ENCODE assay signal across 21 mouse cellular contexts in the genomic region with DNA sequence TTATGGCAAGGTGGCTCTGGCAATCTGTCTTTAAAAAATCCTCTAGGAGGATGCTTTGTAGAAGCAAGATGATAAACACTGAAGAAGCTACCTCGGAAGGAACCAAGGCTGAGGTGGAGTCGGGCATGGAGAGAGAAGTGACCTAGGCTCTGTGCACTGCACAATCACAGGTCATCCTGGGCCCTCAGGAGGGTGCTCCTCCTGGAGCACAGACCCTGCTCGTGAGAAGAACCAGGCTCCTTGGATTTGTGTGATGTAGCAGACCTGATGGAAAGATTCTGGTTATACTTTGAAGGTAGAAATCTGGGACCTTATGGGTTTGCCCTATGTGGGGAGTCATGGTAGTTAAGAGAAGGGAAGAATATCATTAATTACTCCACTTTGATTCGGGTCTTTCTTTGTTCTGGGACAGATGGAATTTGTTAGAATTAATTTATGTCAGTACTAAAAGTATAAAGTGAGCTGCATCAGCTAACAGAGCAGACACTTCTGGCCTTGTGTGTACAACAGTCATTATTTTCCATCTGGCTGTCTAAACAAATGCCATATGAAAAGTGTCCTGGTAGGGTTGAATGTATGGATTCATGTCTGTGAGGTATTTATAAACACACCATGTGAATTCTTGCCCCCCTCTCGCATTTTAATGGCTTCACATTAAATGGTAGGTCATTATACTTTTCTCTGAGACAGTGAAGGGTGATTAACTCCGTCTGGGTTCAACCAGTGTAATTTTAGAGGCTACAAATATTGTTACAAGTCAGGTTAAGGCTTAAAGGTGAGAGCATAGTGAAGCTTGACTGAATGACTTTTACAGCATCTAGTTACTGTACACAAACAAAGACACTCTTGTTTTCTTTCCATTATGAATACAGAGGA.
DNase-seq lines count a peak whose midpoint lies in the region; ATAC-seq and TF ChIP-seq lines count a peak whose summit lies in the region.
"Had no signal": no experiment of that assay in that cellular context is flagged by ENCODE, and none has a peak within 500 bp of the region (broad histone marks: within the 10 kb centered on the region; RNA-seq: fewer than 3 reads in every experiment).

No protein-coding gene starts in this region.

- H3K27ac ChIP-seq in kidney, embryonic 16.5 days (ENCODE audit: low read length) = peak overlapping the region; percentile 67
- peak overlapping the region; percentile 61; the same call in 1 of the 2 replicates for H3K27ac ChIP-seq in stomach, embryonic 14.5 days (ENCODE audit: low read length)
- no peak overlapping the region for H3K27ac ChIP-seq in stomach, postnatal 0 days (replicated peaks)
- H3K27ac ChIP-seq in limb, embryonic 11.5 days (replicated peaks; ENCODE audit: low read depth, low read length) = peak overlapping the region; percentile 63
- H3K27ac ChIP-seq: heart, adult 2 months; heart, embryonic 15.5 days; hindbrain, embryonic 15.5 days; left cerebral cortex, adult 2 months; liver, embryonic 14.5 days had no signal

- peaks cover 27% of the 10 kb centered on the region for H3K4me1 ChIP-seq in kidney, embryonic 16.5 days (ENCODE audit: insufficient read depth, low read length)
- H3K4me1 ChIP-seq in stomach, embryonic 14.5 days (ENCODE audit: control insufficient read depth, insufficient read depth, low read length) = peaks cover 28% of the 10 kb centered on the region; the same call in 1 of the 2 replicates
- 0 out of 2 replicates have a peak, but pooled peaks cover 2% of the 10 kb centered on the region for H3K4me1 ChIP-seq in stomach, postnatal 0 days (replicated peaks; ENCODE audit: control insufficient read depth, insufficient read depth)
- peaks cover 14% of the 10 kb centered on the region for H3K4me1 ChIP-seq in limb, embryonic 11.5 days (ENCODE audit: control insufficient read depth, insufficient read depth, low read length)

- intact Hi-C loops in left cerebral cortex, postnatal 14 days (cut with DNase I) = no loop called here

- H3K36me3 ChIP-seq in kidney, embryonic 16.5 days (ENCODE audit: insufficient read depth, low read length) = no peaks in the 10 kb centered on the region
- no peaks in the 10 kb centered on the region for H3K36me3 ChIP-seq in stomach, embryonic 14.5 days (ENCODE audit: control insufficient read depth, insufficient read depth, low read length)
- H3K36me3 ChIP-seq in stomach, postnatal 0 days (ENCODE audit: control insufficient read depth, insufficient read depth, low read length) = no peaks in the 10 kb centered on the region
- H3K36me3 ChIP-seq in limb, embryonic 11.5 days (ENCODE audit: control insufficient read depth, insufficient read depth, low read length) = no peaks in the 10 kb centered on the region
- H3K36me3 ChIP-seq: heart, embryonic 15.5 days; hindbrain, embryonic 15.5 days had no signal

- H3K9me3 ChIP-seq in kidney, embryonic 16.5 days (ENCODE audit: low read length) = no peaks in the 10 kb centered on the region
- H3K9me3 ChIP-seq in stomach, embryonic 14.5 days (ENCODE audit: control insufficient read depth, low read depth, low read length) = no peaks in the 10 kb centered on the region
- H3K9me3 ChIP-seq in stomach, postnatal 0 days (ENCODE audit: control insufficient read depth, low read length) = no peaks in the 10 kb centered on the region
- H3K9me3 ChIP-seq in limb, embryonic 11.5 days (ENCODE audit: control insufficient read depth, low read length) = no peaks in the 10 kb centered on the region
- H3K9me3 ChIP-seq: heart, embryonic 15.5 days; hindbrain, embryonic 15.5 days had no signal

- no peak overlapping the region for H3K9ac ChIP-seq in kidney, embryonic 16.5 days (replicated peaks; ENCODE audit: low read length)
- no peak overlapping the region for H3K9ac ChIP-seq in stomach, embryonic 14.5 days (replicated peaks; ENCODE audit: low read depth, low read length)
- no peak overlapping the region for H3K9ac ChIP-seq in stomach, postnatal 0 days (ENCODE audit: low read length)
- no peak overlapping the region for H3K9ac ChIP-seq in limb, embryonic 11.5 days (ENCODE audit: low read length)
- H3K9ac ChIP-seq: heart, embryonic 15.5 days; hindbrain, embryonic 15.5 days; liver, embryonic 14.5 days had no signal

- TF ChIP-seq CTCF in stomach, postnatal 0 days (IDR thresholded peaks at IDR 0.05; ENCODE audit: low read depth) = no peak

- peak overlapping the region; percentile 33 for H3K4me2 ChIP-seq in kidney, embryonic 16.5 days (replicated peaks; ENCODE audit: low read depth, low read length)
- H3K4me2 ChIP-seq in stomach, embryonic 14.5 days (replicated peaks; ENCODE audit: low read depth, low read length) = peak overlapping the region; percentile 2; the same call in 1 of the 2 replicates
- H3K4me2 ChIP-seq in stomach, postnatal 0 days (replicated peaks; ENCODE audit: low read depth) = no peak overlapping the region
- peak overlapping the region; percentile 13; the same call in 1 of the 2 replicates for H3K4me2 ChIP-seq in limb, embryonic 11.5 days (ENCODE audit: low read depth, severe bottlenecking)
- H3K4me2 ChIP-seq: heart, embryonic 15.5 days; hindbrain, embryonic 15.5 days had no signal

- no peaks in the 10 kb centered on the region for H3K27me3 ChIP-seq in kidney, embryonic 16.5 days (ENCODE audit: insufficient read depth, low read length)
- no peaks in the 10 kb centered on the region for H3K27me3 ChIP-seq in stomach, embryonic 14.5 days (ENCODE audit: control insufficient read depth, insufficient read depth, low read length)
- H3K27me3 ChIP-seq in stomach, postnatal 0 days (ENCODE audit: control insufficient read depth, insufficient read depth, low read length) = no peaks in the 10 kb centered on the region
- H3K27me3 ChIP-seq in limb, embryonic 11.5 days (ENCODE audit: control insufficient read depth, insufficient read depth, low read length) = no peaks in the 10 kb centered on the region
- H3K27me3 ChIP-seq: heart, embryonic 15.5 days; hindbrain, embryonic 15.5 days had no signal

- no peak for TF ChIP-seq EP300 in stomach, postnatal 0 days (optimal IDR thresholded peaks at IDR 0.05)

- ATAC-seq in kidney, embryonic 16.5 days (ENCODE audit: low FRiP score, low TSS enrichment) = peak; percentile 84
- ATAC-seq in stomach, embryonic 14.5 days (ENCODE audit: insufficient number of reproducible peaks, insufficient read depth, low FRiP score, low read depth) = peak; percentile 60; the same call in 1 of the 2 replicates
- ATAC-seq in stomach, postnatal 0 days (ENCODE audit: low FRiP score, low TSS enrichment) = no peak
- ATAC-seq in limb, embryonic 11.5 days (ENCODE audit: insufficient number of reproducible peaks, low FRiP score, low TSS enrichment, low read depth) = peak; percentile 63; the same call in 1 of the 2 replicates

- WGBS in kidney, embryonic 16.5 days = 25% methylated on average over 6 of the region's 6 CpGs
- WGBS in stomach, embryonic 14.5 days = 24% methylated on average over 6 of the region's 6 CpGs
- WGBS in stomach, postnatal 0 days = 45% methylated on average over 6 of the region's 6 CpGs
- 22% methylated on average over 6 of the region's 6 CpGs for WGBS in limb, embryonic 11.5 days

- no peak overlapping the region for H3K4me3 ChIP-seq in kidney, embryonic 16.5 days (ENCODE audit: low read length)
- H3K4me3 ChIP-seq in stomach, embryonic 14.5 days (ENCODE audit: low read depth, low read length) = no peak overlapping the region
- H3K4me3 ChIP-seq in stomach, postnatal 0 days (ENCODE audit: low read depth, low read length) = no peak overlapping the region
- H3K4me3 ChIP-seq in limb, embryonic 11.5 days (ENCODE audit: low read depth, low read length) = no peak overlapping the region
- H3K4me3 ChIP-seq: heart, adult 2 months; heart, embryonic 15.5 days; hindbrain, embryonic 15.5 days; left cerebral cortex, adult 2 months had no signal

- DNase-seq in kidney, postnatal 36 days = no peak
- DNase-seq in stomach, postnatal 0 days (ENCODE audit: low spot score) = no peak
- no peak for DNase-seq in limb, embryonic 11.5 days (ENCODE audit: low spot score)
- no peak for DNase-seq in left cerebral cortex, postnatal 14 days (ENCODE audit: low spot score in 2 of 2)
- no peak for DNase-seq in layer of hippocampus, postnatal 25 days (ENCODE audit: extremely low spot score in 1 of 2, low spot score in 1 of 2)
- DNase-seq: B cell, adult 2 months; cerebellum, adult 18-20 months; cerebellum, postnatal 25 days; gastrocnemius, postnatal 14 days; heart, adult 2 months; heart, postnatal 4 days; kidney, postnatal 10 days; lung, postnatal 14 days; thymus, adult 18-20 months; thymus, postnatal 4 days had no signal
